Mouse (Mus musculus) neural tube, embryonic 11.5 days (tissue): ENCODE data around the gene Ginm1. TPM values are rescaled to one million over a fixed set of nuclear protein-coding genes. Genes with fewer than 3 reads are reported as not detected.

Experiments
- ATAC-seq: fragments of 200-750 bp; cut with Nextera tagmentation; 2 replicates; pipeline ENCODE4 v1.8.0; 2017; ENCODE audit warnings: moderate number of reproducible peaks, mild to moderate bottlenecking, moderate TSS enrichment, moderate library complexity; ENCODE audit not compliant: insufficient read depth, low FRiP score, low TSS enrichment
- DNase-seq: peaks from one replicate; pipeline ENCODE4 v3.0.0-alpha.2; 2015; ENCODE audit warnings: low spot score
- H3K27ac ChIP-seq: fragments of 300-500 bp; sonication (generic); 2 replicates; pipeline ENCODE4 v1.5.1; 2014; ENCODE audit warnings: low read depth, mild to moderate bottlenecking, low read length
- H3K27me3 ChIP-seq: fragments of 300-500 bp; sonication (generic); 2 replicates; pipeline ENCODE4 v1.6.1; 2014; ENCODE audit warnings: mild to moderate bottlenecking, low read length, mixed read lengths; ENCODE audit not compliant: control insufficient read depth, insufficient read depth
- H3K36me3 ChIP-seq: fragments of 300-500 bp; sonication (generic); 2 replicates; pipeline ENCODE4 v1.6.1; 2014; ENCODE audit warnings: mild to moderate bottlenecking, low read length, moderate library complexity, mixed read lengths; ENCODE audit not compliant: control insufficient read depth, insufficient read depth
- H3K4me1 ChIP-seq: fragments of 300-500 bp; sonication (generic); 2 replicates; pipeline ENCODE4 v1.6.1; 2014; ENCODE audit warnings: low read length, mixed read lengths; ENCODE audit not compliant: control insufficient read depth, insufficient read depth
- H3K4me2 ChIP-seq: fragments of 300-500 bp; sonication (generic); 2 replicates; pipeline ENCODE4 v1.6.1; 2014; ENCODE audit warnings: low read depth, mild to moderate bottlenecking, moderate library complexity
- H3K4me3 ChIP-seq: fragments of 300-500 bp; sonication (generic); 2 replicates; pipeline ENCODE4 v1.5.1; 2014; ENCODE audit warnings: low read depth, low read length
- H3K9ac ChIP-seq: fragments of 300-500 bp; sonication (generic); 2 replicates; pipeline ENCODE4 v1.6.1; 2014; ENCODE audit warnings: mild to moderate bottlenecking, low read length
- H3K9me3 ChIP-seq: fragments of 300-500 bp; sonication (generic); 2 replicates; pipeline ENCODE4 v1.6.1; 2016; ENCODE audit warnings: low read length; ENCODE audit not compliant: control insufficient read depth
- WGBS: fragments of 180-500 bp; shearing (Covaris S2); extraction: QIAGEN DNeasy Blood & Tissue Kit; methylation state at CpG from one replicate; pipeline ENCODE4 v1.1.7; 2014; 5-methylcytosine and 5-hydroxymethylcytosine counted together
- polyA plus RNA-seq: library from polyadenylated mRNA; unstranded; fragments of >200 nt; fragmentation: Nextera tagmentation; extraction: Ambion mirVana; gene quantifications from 2 replicates; pipeline ENCODE4 v1.2.1, GENCODE M21; 2014

Gene Ginm1
- polyA plus RNA-seq, 1 experiment from 2014 or later = 50.7 TPM

- Histone ChIP-seq H3K9me3 (no peaks in the 10 kb centered on the region), H3K36me3 (no peaks in the 10 kb centered on the region; the same call in 1 of the 2 replicates), H3K27me3 (no peaks in the 10 kb centered on the region), H3K4me3 (no peak overlapping the region), H3K4me2 (no peak overlapping the region), H3K4me1 (no peaks in the 10 kb centered on the region), H3K27ac (no peak overlapping the region), H3K9ac (no peak overlapping the region)
- WGBS = 94% methylated on average over 5 of the region's 5 CpGs
- ATAC-seq (no peak), DNase-seq (no peak)
Observed at GRCm38 (mm10) chr10:7820171-7820570, 27.5 kb upstream of the Ginm1 start.

- DNase-seq (no peak), ATAC-seq (no peak)
- Histone ChIP-seq H3K4me3 (no peak overlapping the region), H3K9ac (no peak overlapping the region), H3K27me3 (no peaks in the 10 kb centered on the region), H3K4me1 (no peaks in the 10 kb centered on the region), H3K36me3 (no peaks in the 10 kb centered on the region; the same call in 1 of the 2 replicates), H3K9me3 (no peaks in the 10 kb centered on the region), H3K4me2 (no peak overlapping the region), H3K27ac (no peak overlapping the region)
- 96% methylated on average over 4 of the region's 4 CpGs for WGBS
Observed at GRCm38 (mm10) chr10:7819603-7820002, 27.0 kb upstream of the Ginm1 start.

- 94% methylated on average over 4 of the region's 4 CpGs for WGBS
- Histone ChIP-seq H3K9me3 (no peaks in the 10 kb centered on the region), H3K9ac (no peak overlapping the region), H3K4me3 (no peak overlapping the region), H3K27ac (no peak overlapping the region), H3K27me3 (no peaks in the 10 kb centered on the region), H3K4me1 (no peaks in the 10 kb centered on the region), H3K36me3 (no peaks in the 10 kb centered on the region; the same call in 1 of the 2 replicates), H3K4me2 (no peak overlapping the region)
- ATAC-seq = no peak
- DNase-seq = no peak
Observed at GRCm38 (mm10) chr10:7819156-7819555, 26.5 kb upstream of the Ginm1 start.

- no peaks in the 10 kb centered on the region; the same call in 1 of the 2 replicates for H3K36me3 ChIP-seq
- no peak overlapping the region for H3K4me3 ChIP-seq
- H3K4me2 ChIP-seq = no peak overlapping the region
- no peaks in the 10 kb centered on the region for H3K27me3 ChIP-seq
- H3K9ac ChIP-seq = no peak overlapping the region
- no peak for DNase-seq
- no peaks in the 10 kb centered on the region for H3K9me3 ChIP-seq
- H3K4me1 ChIP-seq = no peaks in the 10 kb centered on the region
- H3K27ac ChIP-seq = no peak overlapping the region
- WGBS = 96% methylated on average over 4 of the region's 4 CpGs
- ATAC-seq = no peak
Observed at GRCm38 (mm10) chr10:7818676-7819075, 26.1 kb upstream of the Ginm1 start.

- Histone ChIP-seq H3K4me3 (no peak overlapping the region), H3K9ac (no peak overlapping the region), H3K27me3 (no peaks in the 10 kb centered on the region), H3K4me1 (no peaks in the 10 kb centered on the region), H3K9me3 (no peaks in the 10 kb centered on the region), H3K36me3 (no peaks in the 10 kb centered on the region; the same call in 1 of the 2 replicates), H3K27ac (no peak overlapping the region), H3K4me2 (no peak overlapping the region)
- DNase-seq = no peak
- 89% methylated on average over 2 of the region's 2 CpGs for WGBS
- ATAC-seq = no peak
Observed at GRCm38 (mm10) chr10:7816476-7816875, 23.9 kb upstream of the Ginm1 start.

GRCm38 (mm10) chr10:7809937-7810336 is 17.3 kb upstream of the Ginm1 start:
- Histone ChIP-seq H3K27ac (no peak overlapping the region), H3K27me3 (no peaks in the 10 kb centered on the region), H3K4me3 (no peak overlapping the region), H3K4me2 (no peak overlapping the region), H3K4me1 (no peaks in the 10 kb centered on the region), H3K9me3 (no peaks in the 10 kb centered on the region), H3K9ac (no peak overlapping the region), H3K36me3 (peaks cover 9% of the 10 kb centered on the region)
- ATAC-seq (no peak), DNase-seq (peak; percentile 70)
- WGBS = 54% methylated on average over 2 of the region's 2 CpGs

- H3K27me3 ChIP-seq = no peaks in the 10 kb centered on the region
- no peaks in the 10 kb centered on the region for H3K4me1 ChIP-seq
- peaks cover 14% of the 10 kb centered on the region for H3K36me3 ChIP-seq
- H3K9ac ChIP-seq = no peak overlapping the region
- DNase-seq = no peak
- H3K9me3 ChIP-seq = no peaks in the 10 kb centered on the region
- 92% methylated on average over 2 of the region's 2 CpGs for WGBS
- H3K4me3 ChIP-seq = no peak overlapping the region
- no peak for ATAC-seq
- H3K27ac ChIP-seq = no peak overlapping the region
- no peak overlapping the region for H3K4me2 ChIP-seq
Observed at GRCm38 (mm10) chr10:7802519-7803140, 10.0 kb upstream of the Ginm1 start.

GRCm38 (mm10) chr10:7801258-7801657 is 8.6 kb upstream of the Ginm1 start:
- peaks cover 11% of the 10 kb centered on the region for H3K36me3 ChIP-seq
- H3K27ac ChIP-seq = no peak overlapping the region
- H3K9me3 ChIP-seq = no peaks in the 10 kb centered on the region
- DNase-seq (no peak), ATAC-seq (no peak)
- no peak overlapping the region for H3K4me2 ChIP-seq
- WGBS = 95% methylated on average over 3 of the region's 3 CpGs
- no peak overlapping the region for H3K9ac ChIP-seq
- no peak overlapping the region for H3K4me3 ChIP-seq
- no peaks in the 10 kb centered on the region for H3K4me1 ChIP-seq
- H3K27me3 ChIP-seq = no peaks in the 10 kb centered on the region

- DNase-seq = no peak
- Histone ChIP-seq H3K27me3 (no peaks in the 10 kb centered on the region), H3K27ac (no peak overlapping the region), H3K4me3 (peak overlapping the region; percentile 84), H3K9me3 (no peaks in the 10 kb centered on the region), H3K36me3 (peaks cover 4% of the 10 kb centered on the region; the same call in 1 of the 2 replicates), H3K4me2 (peak overlapping the region; percentile 66), H3K9ac (peak overlapping the region; percentile 94), H3K4me1 (peaks cover 7% of the 10 kb centered on the region)
- 1% methylated on average over 10 of the region's 10 CpGs for WGBS
- peak; percentile 17 for ATAC-seq
Observed at GRCm38 (mm10) chr10:7792254-7792750, 322 bp downstream of the Ginm1 start.
